Mouse (Mus musculus) cerebellum, adult 8-10 months (tissue): ENCODE data around the gene Spesp1.

Source experiments
- DNase-seq: peaks from one replicate; pipeline ENCODE4 v3.0.0; 2022

The Spesp1 gene

DNA sequence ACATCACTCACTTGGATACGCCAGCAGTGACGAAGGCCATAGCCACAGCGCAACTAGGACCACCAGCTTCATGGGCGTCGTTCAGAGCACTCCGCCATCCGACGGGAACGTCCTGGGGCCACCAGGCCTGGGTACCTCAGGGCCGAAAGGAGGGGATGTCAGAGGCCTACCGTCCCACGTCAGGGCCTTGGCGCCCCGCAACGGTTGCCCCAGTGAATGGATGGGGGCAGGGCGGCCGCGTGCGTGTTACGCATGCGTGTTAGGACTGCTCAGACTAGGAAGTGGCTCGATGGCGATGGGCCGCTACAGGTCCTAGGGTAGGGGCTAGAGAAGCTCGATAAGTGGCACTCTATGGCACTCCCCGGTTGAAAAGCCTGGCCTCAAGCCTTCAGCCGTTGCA is at the start of gene Spesp1:
Spesp1 (minus strand) TSS at position 218 of the 400 bp plus-strand sequence.
- no peak for DNase-seq

DNA sequence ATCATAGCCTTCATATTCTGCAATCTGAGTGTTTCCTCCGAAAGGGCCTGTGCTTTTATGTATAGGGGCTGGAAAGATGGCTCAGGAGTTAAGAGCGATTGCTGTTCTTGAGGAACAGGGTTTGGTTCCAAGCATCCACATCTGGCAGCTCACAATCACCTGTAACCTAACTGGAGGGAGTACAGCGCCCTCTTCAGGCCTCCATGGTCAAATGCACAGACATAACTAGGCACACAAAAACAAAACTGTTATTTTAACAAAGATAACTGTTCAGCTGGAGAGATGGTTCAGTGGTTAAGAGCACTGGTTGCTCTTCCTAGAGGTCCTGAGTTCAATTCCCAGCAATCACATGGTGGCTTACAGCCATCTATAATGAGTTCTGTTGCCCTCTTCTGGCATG is 44.0 kb upstream of the Spesp1 start:
- no peak for DNase-seq

- no peak for DNase-seq
These were observed 41.8 kb upstream of the Spesp1 start for GRCm38 (mm10) chr9:62323816-62324215.

DNA sequence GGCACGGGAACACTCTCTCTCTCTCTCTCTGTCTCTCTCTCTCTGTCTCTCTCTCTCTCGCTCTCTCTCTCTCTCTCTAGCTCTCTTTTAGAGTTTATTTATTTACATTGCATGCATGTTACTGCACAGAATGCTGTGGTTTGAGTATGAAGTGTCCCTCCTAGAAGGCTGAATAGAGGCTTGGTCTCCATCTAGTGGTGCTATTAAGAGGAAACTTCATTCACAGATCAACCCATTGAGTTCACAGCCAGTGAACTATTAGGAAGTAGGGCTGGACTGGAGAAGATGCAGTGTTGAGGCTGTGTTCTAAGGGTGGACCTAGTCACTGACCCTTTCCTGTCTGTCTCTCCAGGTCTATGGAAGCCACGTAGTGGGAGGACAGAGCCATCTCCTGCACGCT is 36.7 kb upstream of the Spesp1 start:
- no peak for DNase-seq

DNA sequence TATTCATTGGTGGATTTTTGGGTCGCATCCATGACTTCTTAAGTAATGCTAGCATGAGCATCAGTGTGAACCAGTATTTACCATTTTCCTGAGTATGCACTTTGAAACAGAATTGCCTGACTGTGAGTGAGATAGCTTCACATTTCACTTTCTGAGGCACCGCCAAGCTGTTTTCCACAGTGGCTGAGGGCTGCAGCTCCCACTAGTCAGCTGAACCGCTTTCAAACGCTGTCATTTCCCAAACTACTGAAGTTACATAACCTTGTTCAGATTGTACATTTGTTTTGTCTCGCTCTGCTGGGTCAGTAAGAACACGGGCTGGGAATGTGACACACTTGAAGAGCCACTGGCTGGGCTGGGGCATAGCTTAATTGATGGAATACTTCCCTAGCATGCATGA is 33.5 kb upstream of the Spesp1 start:
- no peak for DNase-seq

DNA sequence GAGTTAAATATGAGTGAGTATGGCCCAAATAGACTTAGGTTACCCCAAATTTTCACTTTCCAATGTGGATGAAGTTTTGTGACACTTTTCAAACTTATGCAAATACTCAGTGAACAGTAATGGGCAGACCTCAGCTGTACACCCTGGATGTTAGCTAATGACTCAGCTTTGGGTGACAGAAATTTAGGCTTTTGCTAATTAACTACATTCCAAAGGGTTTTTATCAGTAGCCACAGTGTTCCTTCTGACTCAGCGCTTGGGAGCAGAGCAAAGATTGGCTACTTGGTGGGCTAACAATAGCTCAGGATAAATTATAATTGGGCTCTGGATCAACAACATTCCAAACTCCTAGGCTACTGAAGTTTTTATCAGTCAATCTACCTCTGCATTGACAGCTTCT is 14.9 kb upstream of the Spesp1 start:
- no peak for DNase-seq

GRCm38 (mm10) chr9:62295006-62295698 is 13.1 kb upstream of the Spesp1 start:
- peak; percentile 90 for DNase-seq

DNA sequence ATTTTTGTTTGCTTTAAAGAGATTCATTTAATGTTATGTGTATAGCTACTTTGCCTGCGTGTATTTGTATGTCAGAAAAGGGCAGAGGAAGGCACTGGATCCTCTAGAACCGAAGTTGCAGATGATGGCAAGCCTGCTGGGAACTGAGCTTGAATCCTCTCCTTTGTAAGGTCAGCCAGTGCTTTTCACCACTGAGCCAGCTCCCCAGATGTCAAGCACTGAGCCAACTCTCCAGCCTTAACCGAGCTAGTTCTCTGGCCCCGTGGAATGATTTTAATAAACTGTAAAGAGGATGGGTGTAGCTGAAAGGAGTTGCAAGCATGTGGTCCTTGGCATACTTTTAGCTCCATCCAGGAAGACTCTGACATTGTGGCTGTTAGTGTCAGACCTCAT is 5.6 kb upstream of the Spesp1 start:
- DNase-seq: no peak

DNA sequence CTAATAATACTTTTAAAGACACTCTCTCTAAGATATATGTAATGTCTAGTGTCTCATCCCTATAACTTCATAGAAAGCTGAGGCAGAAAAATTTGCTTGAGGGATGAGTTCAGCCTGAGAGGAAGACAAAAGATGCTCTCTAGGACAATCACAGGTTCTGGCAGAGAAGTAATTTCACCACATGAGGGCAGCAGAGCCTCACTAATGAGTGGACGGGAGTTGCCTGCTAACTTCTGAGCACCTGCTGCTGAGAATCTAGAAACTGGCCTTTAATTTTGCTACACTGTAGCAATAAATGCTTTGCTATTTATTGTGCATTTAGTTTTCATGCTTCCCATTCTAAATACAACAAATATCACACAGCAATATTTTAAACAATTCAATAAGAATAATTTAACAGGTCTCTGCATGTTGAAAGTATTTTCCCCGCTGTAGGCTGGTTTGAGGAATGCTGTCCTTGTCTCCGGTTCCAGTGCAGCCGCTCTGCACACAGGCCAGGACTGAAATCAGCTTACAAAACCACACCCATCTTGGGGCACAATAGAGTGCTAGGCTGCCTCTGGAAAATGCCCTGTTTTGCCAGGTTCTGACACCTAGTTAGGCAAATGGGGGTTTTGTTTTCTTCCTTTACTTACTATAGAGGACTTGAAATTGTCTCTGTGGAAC is 5.1 kb upstream of the Spesp1 start:
- peak; percentile 81 for DNase-seq

GRCm38 (mm10) chr9:62284266-62284665 is 2.3 kb upstream of the Spesp1 start:
- DNase-seq: no peak

GRCm38 (mm10) chr9:62276899-62277298 is 5.1 kb downstream of the Spesp1 start:
- no peak for DNase-seq

- no peak for DNase-seq
These were observed 11.1 kb downstream of the Spesp1 start for GRCm38 (mm10) chr9:62270775-62271399.

- DNase-seq: no peak
These were observed 12.8 kb downstream of the Spesp1 start for GRCm38 (mm10) chr9:62269161-62269560.

DNA sequence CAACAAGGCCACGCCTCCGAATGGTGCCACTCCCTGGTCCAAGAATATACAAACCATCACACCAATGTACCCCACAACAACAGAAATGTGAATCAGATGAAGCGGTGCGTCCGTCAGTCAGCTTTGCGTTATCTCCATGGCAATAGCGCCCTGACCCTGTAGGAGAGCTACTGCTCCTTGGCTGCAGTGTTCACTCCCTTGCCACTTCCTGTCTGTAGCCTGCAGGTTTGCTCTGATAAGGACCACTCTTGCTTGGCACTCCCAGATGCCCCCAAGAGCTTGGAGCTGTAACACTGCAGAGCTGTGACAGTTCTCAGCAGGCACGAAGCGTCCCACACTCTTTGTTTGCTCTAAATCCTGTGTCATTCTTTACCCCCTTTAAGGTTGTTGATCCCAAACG is 16.7 kb downstream of the Spesp1 start:
- DNase-seq: no peak

- DNase-seq: no peak
These were observed 18.4 kb downstream of the Spesp1 start for GRCm38 (mm10) chr9:62263652-62264051.

DNA sequence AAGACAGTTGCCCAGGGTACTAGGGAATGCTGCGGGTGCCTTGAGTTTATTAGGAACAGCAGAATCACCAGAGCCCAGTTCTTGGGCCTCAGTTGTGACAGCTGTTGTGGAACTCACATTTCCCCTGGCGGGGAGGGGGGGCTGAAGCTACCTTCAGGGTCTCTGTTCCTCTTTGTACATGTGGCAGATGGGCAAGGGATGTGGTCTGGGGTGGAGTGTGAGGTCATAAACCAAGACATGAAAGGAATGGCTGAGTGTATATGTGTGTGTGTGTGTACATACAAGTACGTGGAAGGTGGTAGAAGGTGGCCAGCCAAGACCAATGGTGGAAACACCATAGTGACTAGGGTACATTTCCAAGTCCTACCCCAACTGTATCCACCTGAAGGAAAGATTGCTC is 20.6 kb downstream of the Spesp1 start:
- DNase-seq: no peak

DNA sequence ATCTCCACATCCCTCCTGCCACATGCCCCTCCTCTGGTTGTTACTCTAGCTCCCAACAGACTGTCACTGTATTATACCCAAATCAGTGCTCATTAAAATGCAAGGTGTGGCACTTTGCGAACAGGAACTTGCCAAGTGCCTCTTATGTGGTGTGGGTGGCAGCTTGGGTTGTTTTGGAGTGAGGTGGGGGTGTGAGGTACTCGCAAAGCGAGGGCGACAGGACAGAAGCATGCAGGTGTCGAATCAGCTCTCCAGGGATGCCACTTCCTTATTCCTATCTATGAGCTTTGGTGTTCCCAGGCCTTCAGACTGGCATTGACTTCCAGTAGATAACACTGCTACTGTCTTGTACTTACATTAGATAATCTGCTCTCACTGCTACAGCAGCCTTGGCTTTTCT is 21.0 kb downstream of the Spesp1 start:
- DNase-seq: no peak

GRCm38 (mm10) chr9:62258005-62258404 is 24.0 kb downstream of the Spesp1 start:
- DNase-seq: no peak

- no peak for DNase-seq
These were observed 26.0 kb downstream of the Spesp1 start for GRCm38 (mm10) chr9:62255896-62256576.

DNA sequence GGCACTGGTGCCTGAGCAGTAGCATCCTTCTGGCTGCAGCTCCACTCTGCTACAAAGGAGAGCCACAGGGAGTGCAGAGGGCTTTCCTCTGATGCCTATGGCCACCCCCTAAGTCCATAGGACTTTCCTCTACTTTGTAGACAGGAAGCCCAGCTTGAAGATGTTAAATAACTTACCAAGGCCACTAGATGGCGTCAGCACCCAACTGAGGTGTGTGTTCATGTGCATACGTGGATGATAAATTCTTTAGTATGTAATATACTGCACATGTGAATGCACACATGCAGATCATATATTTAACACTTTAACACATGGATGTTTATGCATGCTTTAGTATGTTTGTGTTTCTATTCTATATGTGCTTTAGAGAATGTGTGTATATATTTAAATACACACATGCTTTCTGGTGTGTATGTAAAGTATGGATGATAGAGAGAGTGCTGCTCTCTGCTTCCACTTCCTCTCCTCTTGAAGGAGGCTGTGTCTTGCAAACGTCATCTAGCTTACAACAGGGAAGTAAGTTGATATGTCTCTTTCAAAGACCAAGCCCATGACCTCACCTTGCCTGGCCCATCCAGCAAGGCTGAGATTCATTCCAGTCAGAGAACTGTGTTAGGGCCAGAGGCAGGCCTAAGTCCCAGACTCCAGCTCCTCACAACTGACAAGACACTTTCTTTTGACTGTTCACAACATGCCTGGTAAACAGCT is 28.1 kb downstream of the Spesp1 start:
- DNase-seq: no peak

DNA sequence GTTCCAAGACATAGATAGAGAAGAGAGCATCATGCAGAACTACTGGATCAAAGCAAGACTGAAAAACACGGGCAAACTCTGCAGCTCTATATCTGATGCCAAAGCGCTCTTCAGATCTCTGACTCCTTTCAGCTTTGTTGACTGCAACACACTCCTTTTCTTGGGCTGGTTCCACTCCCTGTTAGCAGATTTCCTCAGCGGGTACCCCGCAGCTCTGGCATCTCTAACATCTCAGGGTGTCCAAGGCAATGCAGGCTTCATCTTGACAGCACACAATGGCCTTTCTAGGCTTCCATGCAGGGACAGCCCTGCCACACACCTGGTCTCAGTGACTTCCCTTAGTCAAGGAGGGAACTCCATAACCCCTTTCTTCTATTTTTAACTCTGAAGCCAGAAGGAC is 31.7 kb downstream of the Spesp1 start:
- no peak for DNase-seq

GRCm38 (mm10) chr9:62246380-62246942 is 35.5 kb downstream of the Spesp1 start:
- DNase-seq: no peak
